Mouse (Mus musculus) thymus, postnatal 36 days (tissue): Measurements from ENCODE around the gene Pin1.

ENCODE experiments used
- DNase-seq, 2 experiments: peaks; one replicate each; pipeline ENCODE4 v3.0.0; 2022; ENCODE audit warnings: mixed read lengths in 2 of 2

Gene Pin1

DNA sequence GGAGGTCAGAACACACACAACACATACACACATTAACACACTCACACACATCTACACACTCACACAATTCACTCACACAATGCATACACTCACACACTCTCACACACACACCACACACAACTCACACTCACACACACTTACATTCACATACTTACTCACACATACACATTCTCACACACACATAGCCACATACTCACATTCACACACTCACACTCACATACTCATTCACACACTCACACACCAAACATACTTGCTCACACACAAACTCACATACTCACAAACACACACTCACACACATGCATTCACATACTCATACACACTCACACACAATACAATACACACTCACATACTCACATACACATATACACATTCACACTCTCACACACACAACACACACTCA lies 53.5 kb downstream of the Pin1 start:
- DNase-seq = no peak

DNA sequence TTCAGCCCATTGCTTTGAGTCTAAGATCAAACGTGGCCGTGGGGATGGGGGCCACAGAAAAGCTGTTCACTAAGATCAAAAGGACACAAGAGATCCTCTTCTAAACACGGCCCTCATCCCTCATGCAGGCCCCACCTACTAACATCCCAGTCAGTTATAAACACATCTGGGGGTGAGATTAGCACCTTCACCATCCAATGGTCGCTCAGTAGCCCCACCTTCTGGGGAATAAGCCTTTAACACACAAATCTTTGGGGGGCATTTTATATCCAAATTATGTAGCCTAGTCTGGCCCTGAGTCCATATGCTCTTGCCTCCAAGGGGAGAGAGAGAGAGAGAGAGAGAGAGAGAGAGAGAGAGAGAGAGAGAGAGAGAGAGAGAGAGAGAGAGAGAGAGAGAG lies 54.1 kb downstream of the Pin1 start:
- peak; percentile 17 to 24 for DNase-seq

DNA sequence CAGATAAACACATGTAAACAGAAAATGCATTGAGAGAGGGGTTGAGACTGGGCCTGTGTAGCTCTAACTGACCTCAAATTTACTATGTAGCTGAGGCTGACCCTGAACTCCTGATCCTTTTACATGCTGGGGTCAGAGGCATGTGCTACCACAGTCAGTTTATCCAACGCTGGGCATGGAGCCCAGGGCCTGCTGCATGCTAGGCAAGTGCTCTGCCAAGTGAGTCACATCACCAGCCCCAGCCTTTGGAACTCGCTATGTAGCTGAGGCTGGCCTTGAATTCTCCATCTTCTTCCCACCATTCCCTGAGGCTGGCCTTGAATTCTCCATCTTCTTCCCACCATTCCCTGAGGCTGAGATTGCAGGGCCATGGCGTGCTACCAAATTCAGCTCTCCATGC lies 58.6 kb downstream of the Pin1 start:
- DNase-seq = no peak

DNA sequence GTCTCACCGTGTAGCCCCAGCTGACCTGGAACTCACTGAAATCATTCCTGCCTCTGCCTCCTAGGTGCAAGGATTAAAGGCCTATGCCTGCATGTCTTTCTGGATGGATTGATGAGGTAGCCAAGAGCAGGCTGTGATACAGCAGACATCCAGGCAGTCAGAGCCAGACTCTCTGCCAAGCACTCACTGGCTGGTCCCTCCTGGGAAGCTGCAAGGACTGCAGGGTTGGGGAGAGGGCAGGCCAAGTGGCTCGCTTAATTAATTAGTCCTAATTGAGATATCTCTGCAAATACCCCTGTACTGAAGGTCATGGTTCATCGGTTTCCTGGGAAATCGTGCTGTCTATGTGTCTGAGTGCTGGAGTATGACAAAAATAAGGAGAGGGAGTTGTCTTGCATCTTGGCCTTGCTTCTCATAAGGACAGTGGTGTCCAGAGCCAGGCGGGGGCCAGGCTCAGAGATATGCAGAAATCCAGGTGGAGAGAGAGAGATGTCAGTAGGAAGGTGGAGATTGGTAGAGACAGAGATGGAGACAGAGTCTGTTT lies 61.1 kb downstream of the Pin1 start:
- DNase-seq = no peak

DNA sequence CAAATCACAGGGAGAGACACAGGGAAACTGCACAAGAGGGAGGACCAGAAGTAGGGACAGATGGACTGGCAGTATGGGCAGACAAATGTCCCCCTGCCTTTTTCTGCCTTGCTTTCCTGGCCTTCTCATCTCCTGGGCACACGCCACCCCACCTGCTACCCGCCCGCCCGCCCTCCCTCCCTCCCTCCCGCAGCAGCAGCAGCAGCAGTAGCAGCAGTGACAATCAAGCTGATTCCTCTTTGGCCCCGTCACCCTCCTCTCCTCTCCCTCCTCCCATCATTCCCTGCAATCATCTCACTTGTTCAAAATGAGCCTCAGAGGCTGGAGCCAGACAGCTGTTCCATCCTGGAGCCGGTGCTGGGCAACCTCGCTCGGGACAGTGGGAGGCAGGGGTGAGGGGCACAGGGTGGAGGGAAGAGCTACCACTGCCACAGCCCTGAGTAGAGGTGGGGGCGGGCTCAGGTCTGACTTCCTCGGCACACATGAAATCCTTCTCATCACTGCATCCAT lies 61.6 kb downstream of the Pin1 start:
- DNase-seq = no peak

- DNase-seq = peak in 1 of 2 experiments; percentile 19
Observed at GRCm38 (mm10) chr9:20715332-20715731, 63.4 kb downstream of the Pin1 start.
